In genomic region chr7:105811516-105811915, GRCm38 (mm10) we compare ENCODE assay signal across 8 mouse cellular contexts. TPM values are rescaled to one million over a fixed set of nuclear protein-coding genes. Genes with fewer than 3 reads are reported as not detected.
DNase-seq lines count a peak whose midpoint lies in the region; ATAC-seq and TF ChIP-seq lines count a peak whose summit lies in the region.

No protein-coding gene starts in this region.

- no peak overlapping the region for H3K27ac ChIP-seq in neural tube, embryonic 11.5 days (ENCODE audit: low read depth, low read length)
- no peak overlapping the region for H3K27ac ChIP-seq in liver, postnatal 0 days (ENCODE audit: low read depth)

- no peak for TF ChIP-seq EP300 in liver, postnatal 0 days (IDR thresholded peaks at IDR 0.05; ENCODE audit: low read depth)

- H3K27me3 ChIP-seq in neural tube, embryonic 11.5 days (ENCODE audit: control insufficient read depth, insufficient read depth, low read length) = no peaks in the 10 kb centered on the region
- H3K27me3 ChIP-seq in liver, postnatal 0 days (ENCODE audit: insufficient read depth, low read length) = no peaks in the 10 kb centered on the region

- no peaks in the 10 kb centered on the region for H3K9me3 ChIP-seq in neural tube, embryonic 11.5 days (ENCODE audit: control insufficient read depth, low read length)
- H3K9me3 ChIP-seq in liver, postnatal 0 days (ENCODE audit: low read length) = no peaks in the 10 kb centered on the region

- H3K4me1 ChIP-seq in neural tube, embryonic 11.5 days (ENCODE audit: control insufficient read depth, insufficient read depth, low read length) = peaks cover 3% of the 10 kb centered on the region; the same call in 1 of the 2 replicates
- peaks cover 18% of the 10 kb centered on the region for H3K4me1 ChIP-seq in liver, postnatal 0 days (ENCODE audit: insufficient read depth)

- no peak for ATAC-seq in cerebellum, adult (ENCODE audit: insufficient number of reproducible peaks, low FRiP score, low TSS enrichment)
- ATAC-seq in neural tube, embryonic 11.5 days (ENCODE audit: insufficient read depth, low FRiP score, low TSS enrichment) = peak; percentile 11; the same call in 1 of the 2 replicates
- ATAC-seq in liver, postnatal 0 days = no peak

- no peak overlapping the region for H3K4me2 ChIP-seq in neural tube, embryonic 11.5 days (ENCODE audit: low read depth)
- H3K4me2 ChIP-seq in liver, postnatal 0 days (ENCODE audit: low read depth, low read length) = peak overlapping the region; percentile 41

- no peak for TF ChIP-seq CTCF in liver, postnatal 0 days (IDR thresholded peaks at IDR 0.05; ENCODE audit: low read depth)

- peak; percentile 40 for DNase-seq in cerebellum, adult 11 months
- no peak for DNase-seq in neural tube, embryonic 11.5 days (ENCODE audit: low spot score)
- no peak for DNase-seq in neural tube, embryonic 10.5 days (ENCODE audit: extremely low spot score, low spot score)
- DNase-seq in liver, postnatal 0 days = no peak
- DNase-seq in right cerebral cortex, postnatal 36 days (ENCODE audit: low spot score in 2 of 2) = no peak
- no peak for DNase-seq in layer of hippocampus, adult 8-10 months (ENCODE audit: low spot score in 2 of 2)
- DNase-seq in spleen, adult 12 weeks (ENCODE audit: low spot score) = no peak

- H3K9ac ChIP-seq in neural tube, embryonic 11.5 days (ENCODE audit: low read length) = no peak overlapping the region
- H3K9ac ChIP-seq in liver, postnatal 0 days (replicated peaks) = no peak overlapping the region

- no peak overlapping the region for H3K4me3 ChIP-seq in neural tube, embryonic 11.5 days (ENCODE audit: low read depth, low read length)
- no peak overlapping the region for H3K4me3 ChIP-seq in liver, postnatal 0 days (ENCODE audit: low read depth, low read length)

- H3K36me3 ChIP-seq in neural tube, embryonic 11.5 days (ENCODE audit: control insufficient read depth, insufficient read depth, low read length) = peaks cover 6% of the 10 kb centered on the region; the same call in 1 of the 2 replicates
- H3K36me3 ChIP-seq in liver, postnatal 0 days (replicated peaks; ENCODE audit: insufficient read depth, low read length) = peaks cover 8% of the 10 kb centered on the region

RNA-seq across cellular contexts. Expression of gene Mrpl17, which starts 0.6 kb away (rescaled TPM):
- polyA plus RNA-seq in neural tube, embryonic 11.5 days (2014; fragmentation: Nextera tagmentation; extraction: Ambion mirVana) = 230 and 268 TPM in 2 replicates
- 405 and 416 TPM in 2 replicates for polyA plus RNA-seq in liver, postnatal 0 days (2015; fragmentation: Nextera tagmentation; extraction: Ambion mirVana)
- total RNA-seq in layer of hippocampus, adult 8-10 months (2022) = 100 to 1,000 TPM in 2 of 4 experiments, 10 to 100 TPM in 2; 91.3 to 108 (median 100) TPM

RNA-seq across cellular contexts. Expression of gene Dchs1, which starts 24.1 kb away (rescaled TPM):
- 21.1 and 22.3 TPM in 2 replicates for polyA plus RNA-seq in neural tube, embryonic 11.5 days (2014; fragmentation: Nextera tagmentation; extraction: Ambion mirVana)
- 0.45 and 0.58 TPM in 2 replicates for polyA plus RNA-seq in liver, postnatal 0 days (2015; fragmentation: Nextera tagmentation; extraction: Ambion mirVana)
- 10 to 100 TPM; 11.6 to 13.1 (median 12.1) TPM for total RNA-seq in layer of hippocampus, adult 8-10 months (2022)

RNA-seq across cellular contexts. Expression of gene Tpp1, which starts 59.5 kb away (rescaled TPM):
- 47.5 and 54.8 TPM in 2 replicates for polyA plus RNA-seq in neural tube, embryonic 11.5 days (2014; fragmentation: Nextera tagmentation; extraction: Ambion mirVana)
- polyA plus RNA-seq in liver, postnatal 0 days (2015; fragmentation: Nextera tagmentation; extraction: Ambion mirVana) = 60.9 and 65.8 TPM in 2 replicates
- total RNA-seq in layer of hippocampus, adult 8-10 months (2022) = 100 to 1,000 TPM in 1 of 4 experiments, 10 to 100 TPM in 3; 62.3 to 111 (median 75.7) TPM

Comparison
In these comparisons a context has a peak if more than half of its experiments do, and no peak if none do; other contexts are left out.
1. RNA of gene Dchs1, which starts 24.1 kb away (polyA plus RNA-seq): 21.1 to 22.3 TPM in neural tube, embryonic 11.5 days; 0.45 to 0.58 TPM in liver, postnatal 0 days; every median in the first group is over 10 times any median in the second.